Mouse (Mus musculus): ENCODE data around the gene Rph3a. TPM values are rescaled to one million over a fixed set of nuclear protein-coding genes. Genes with fewer than 3 reads are reported as not detected.

Gene Rph3a
- 2.5 and 4.5 TPM in 2 replicates for total RNA-seq (2021)
- long read RNA-seq = 0 reads

- DNase-seq = no peak
Measured at GRCm38 (mm10) chr5:121009811-121010569, at the start of gene Rph3a. Gene Rph3a, minus strand, starts transcription at chr5:121010092.

DNA sequence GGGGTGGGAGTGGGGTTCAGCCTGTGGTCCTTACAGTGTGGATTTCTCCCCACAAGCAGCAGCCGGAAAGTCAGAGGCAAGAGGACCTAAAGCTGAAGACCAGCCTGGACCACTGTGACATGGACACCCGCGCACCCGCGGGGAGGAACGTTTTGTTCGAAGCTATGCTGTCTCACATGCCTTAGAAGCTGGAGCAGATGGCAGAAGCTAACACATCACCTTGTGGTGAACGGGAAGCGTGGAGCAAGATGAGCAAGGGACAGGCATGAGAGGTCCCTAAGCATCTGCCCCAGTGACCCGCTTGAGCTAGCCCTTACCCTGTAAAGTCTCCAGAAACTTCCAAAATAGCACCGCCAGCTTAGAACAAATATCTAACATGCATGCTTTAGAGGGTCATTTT lies 48.4 kb upstream of the Rph3a start:
- no peak for DNase-seq

GRCm38 (mm10) chr5:121053886-121054285 lies 44.0 kb upstream of the Rph3a start:
- no peak for DNase-seq

GRCm38 (mm10) chr5:121041791-121042190 lies 31.9 kb upstream of the Rph3a start:
- DNase-seq = no peak

- no peak for DNase-seq
Measured at GRCm38 (mm10) chr5:121039465-121039864, 29.6 kb upstream of the Rph3a start.

DNA sequence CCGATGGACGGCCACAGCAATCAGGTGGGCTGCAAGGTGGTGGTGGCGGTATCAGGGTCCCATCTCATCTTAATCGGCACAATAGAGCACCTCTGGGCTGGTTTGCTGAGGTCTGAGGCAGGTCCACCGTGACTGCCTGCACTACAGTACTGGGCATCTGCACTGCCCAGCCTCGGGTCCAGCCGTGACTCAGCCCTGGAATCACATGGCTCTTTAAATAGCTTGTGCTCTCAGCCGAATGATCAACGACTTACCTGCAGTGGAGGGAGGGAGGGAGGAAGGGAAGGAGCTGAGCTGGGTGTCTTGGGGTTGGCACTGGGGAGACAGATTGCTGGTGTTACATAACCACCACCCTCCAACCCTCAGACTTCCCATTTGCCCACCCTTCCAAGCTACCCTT lies 20.3 kb upstream of the Rph3a start:
- no peak for DNase-seq

GRCm38 (mm10) chr5:121019505-121019904 lies 9.6 kb upstream of the Rph3a start:
- DNase-seq = no peak

DNA sequence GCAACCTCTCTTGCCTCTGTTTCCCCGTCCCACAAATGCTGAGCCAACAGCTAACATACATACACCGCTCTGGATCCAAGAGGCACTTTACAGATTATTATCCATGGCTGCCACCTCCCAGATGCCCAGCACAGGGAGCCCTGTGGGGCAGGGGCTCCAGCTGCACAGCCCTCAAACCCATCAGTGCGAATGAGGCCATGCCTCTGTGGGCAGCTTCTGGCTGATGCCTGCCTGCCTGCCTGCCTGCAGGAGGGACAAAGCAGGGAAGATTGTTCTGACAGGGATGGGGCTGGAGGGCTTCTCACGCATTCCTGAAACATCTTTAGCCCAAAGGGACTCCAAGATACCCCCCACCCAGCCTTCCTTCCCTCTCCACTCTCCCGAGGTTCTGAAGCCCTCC lies 7.8 kb upstream of the Rph3a start:
- no peak for DNase-seq

- DNase-seq = no peak
Measured at GRCm38 (mm10) chr5:121016405-121016804, 6.5 kb upstream of the Rph3a start.

GRCm38 (mm10) chr5:121014496-121014895 lies 4.6 kb upstream of the Rph3a start:
- no peak for DNase-seq

DNA sequence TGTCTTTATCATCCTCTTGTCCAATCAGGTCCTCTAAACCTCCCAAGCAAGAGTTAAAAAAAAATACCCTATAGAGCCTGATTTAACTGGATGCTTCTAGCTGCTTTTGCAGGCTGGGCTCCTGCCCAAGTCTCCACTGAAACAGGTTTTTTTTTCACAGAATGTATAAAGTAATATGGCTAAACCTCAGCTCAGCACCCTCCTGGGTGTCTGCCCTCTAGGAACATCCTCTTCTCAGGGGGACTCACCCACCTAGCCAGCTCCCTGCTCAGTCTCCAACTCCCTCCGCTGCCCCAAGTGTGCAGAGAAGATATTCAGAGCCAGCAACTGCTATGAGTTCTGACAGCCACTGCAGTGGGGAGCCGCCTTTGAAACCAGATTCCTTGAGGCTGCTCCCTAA lies 2.1 kb upstream of the Rph3a start:
- no peak for DNase-seq

GRCm38 (mm10) chr5:121009406-121009805 lies 486 bp downstream of the Rph3a start:
- peak; percentile 61 for DNase-seq

DNA sequence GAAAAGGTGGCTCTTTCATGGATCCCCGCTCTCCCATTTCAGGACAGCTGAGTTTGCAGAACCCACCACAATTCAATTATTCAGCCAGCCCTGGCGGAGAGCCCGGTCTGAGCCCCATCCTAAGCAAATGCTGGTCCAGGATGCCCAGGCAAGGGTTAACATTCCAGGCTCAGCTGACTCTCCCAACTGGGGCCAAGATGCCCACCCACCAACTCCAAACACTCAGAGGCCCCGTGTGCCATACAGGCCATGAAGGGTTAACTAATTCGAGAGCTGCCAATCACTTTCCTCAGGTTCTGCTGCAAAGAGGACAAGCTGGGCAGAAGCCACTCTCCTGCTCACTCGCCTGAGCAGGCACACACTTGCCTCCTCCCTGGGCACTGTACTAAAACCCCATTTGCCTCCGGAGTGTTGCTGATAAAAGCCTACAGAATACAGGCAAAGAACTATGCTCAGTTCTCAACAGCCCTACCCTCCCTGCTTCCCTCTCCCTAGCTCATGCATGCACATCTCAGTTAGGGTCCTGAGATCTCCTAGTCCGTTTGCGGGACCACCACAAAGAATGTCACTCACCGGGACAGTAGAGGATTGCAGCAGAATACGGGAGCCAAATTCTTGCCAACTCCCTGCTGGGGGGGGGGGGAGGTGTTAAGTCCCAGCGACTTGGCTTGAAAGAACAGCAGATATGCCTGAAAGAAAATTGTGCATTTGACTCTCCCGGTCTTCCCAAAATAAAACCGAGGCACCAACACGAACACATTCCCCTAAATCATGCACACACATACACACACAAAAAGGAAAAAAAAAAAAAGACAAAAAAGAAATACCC lies 1.3 kb downstream of the Rph3a start:
- no peak for DNase-seq

DNA sequence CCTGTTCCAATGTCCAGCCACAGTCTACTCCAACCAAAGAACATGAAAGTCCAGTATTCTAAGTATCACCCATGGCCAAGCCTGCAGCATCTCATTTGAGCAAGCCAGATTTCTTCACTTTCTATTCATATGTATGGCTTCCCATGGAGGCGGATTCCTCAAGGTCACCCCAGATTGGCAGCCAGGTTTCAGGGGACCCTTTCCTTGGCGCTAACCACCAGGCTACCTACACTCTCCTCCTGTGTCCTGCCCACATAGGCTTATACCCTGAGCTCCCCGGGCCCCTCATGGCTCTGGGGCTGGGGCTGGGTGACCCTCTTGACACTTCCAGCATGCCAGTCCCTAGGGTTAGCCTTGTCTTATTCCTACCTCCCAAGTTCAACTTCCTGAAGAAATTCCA lies 2.3 kb downstream of the Rph3a start:
- DNase-seq = no peak

- no peak for DNase-seq
Measured at GRCm38 (mm10) chr5:121007130-121007529, 2.8 kb downstream of the Rph3a start.

- DNase-seq = no peak
Measured at GRCm38 (mm10) chr5:121006176-121006575, 3.7 kb downstream of the Rph3a start.

DNA sequence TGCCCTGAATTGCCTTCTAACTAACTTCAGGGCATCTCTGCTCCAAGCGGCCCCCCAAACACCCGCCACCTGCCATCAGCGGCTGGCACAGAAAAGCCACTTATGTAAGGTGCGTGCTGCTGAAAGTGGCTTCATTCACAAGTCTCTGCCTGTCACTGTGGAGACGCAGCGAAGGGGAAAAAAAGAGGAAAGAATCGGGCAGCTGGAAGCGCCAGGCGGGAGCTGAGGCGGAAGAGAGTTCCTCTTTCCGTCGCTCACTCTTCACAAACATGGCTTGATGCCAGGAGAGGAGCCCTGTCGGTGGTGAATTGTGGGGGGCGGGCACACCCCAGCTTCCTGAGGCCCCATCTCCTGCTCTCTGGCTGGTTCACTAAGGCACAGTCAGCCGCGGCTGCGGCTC lies 6.1 kb downstream of the Rph3a start:
- no peak for DNase-seq

DNA sequence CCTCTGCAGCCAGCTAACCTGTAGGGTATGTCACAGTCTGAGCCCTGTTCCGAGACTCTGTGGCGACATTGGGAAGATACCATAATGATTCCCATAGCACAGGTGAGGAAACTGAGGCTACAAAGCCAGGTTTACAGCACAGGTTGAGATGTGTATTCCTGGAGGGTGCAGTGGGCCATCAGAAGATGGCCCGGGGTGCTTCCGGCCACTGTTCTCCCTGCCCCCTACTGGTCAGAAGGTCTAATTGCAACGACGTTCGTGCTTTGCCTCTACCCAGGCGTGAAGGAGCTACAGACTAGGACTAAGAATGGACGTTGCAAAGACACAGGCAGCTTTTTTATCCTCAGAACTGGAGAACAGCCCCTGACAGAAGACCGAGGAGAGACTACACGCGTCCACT lies 10.3 kb downstream of the Rph3a start:
- DNase-seq = no peak

DNA sequence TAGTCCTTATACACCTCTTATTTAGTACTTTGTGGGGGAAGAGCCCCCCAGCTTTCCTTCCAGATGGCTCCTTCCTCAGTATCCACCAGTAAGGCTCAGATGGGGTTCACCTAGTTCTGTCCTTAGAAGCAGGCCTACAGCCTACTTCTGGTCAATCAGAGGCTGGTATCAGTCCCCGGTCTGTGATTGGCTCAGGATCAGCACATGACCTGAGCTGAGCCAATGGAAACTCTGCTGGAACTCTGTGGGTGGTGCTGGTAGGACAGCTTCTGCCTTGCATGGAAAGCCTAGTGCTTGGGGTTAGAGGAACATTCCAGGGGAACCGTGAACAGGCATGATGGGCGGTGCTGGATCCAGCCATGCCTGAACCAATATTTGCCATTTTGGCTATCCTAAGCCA lies 21.5 kb downstream of the Rph3a start:
- no peak for DNase-seq

GRCm38 (mm10) chr5:120983029-120983428 lies 26.9 kb downstream of the Rph3a start:
- no peak for DNase-seq

DNA sequence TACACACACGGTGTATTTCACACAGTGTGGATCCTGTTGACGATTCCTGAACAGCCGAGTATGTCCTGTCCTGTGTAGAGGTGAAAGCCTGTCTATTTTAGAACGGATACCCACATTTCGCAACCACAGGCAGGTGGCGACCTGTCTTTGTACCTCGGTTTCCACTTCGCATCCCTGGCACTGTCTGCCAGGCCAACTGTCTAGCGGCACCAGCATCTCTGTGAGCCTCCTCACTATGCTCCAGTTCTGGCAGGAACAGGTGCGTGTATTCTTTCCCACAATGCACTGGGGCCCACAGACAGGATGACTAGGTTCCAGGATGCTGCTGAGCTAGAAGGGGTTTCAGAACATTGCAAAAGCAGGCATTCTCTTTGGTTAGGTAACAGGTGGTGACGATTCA lies 28.7 kb downstream of the Rph3a start:
- no peak for DNase-seq

- no peak for DNase-seq
Measured at GRCm38 (mm10) chr5:120980116-120980515, 29.8 kb downstream of the Rph3a start.

- no peak for DNase-seq
Measured at GRCm38 (mm10) chr5:120976138-120976537, 33.8 kb downstream of the Rph3a start.

DNA sequence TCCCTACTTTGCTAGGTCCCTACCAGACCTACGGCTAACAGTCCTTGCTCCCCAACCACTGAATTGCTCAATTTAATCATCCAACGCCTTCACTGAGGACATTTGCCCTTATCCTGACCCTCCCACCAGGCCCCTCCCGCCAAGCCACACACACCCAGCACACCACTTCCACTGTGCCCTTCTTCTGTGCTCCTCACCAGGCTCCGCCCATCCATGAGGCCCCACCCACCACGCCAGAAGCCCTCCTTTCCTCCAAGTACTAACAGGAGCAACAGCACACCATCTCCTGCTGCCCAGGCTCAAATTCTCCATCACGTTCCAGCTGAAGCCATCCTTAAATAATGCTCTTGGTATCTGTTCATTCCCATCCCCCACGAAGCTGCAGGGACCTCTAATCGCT lies 35.4 kb downstream of the Rph3a start:
- no peak for DNase-seq
